Mouse (Mus musculus) brain, embryonic 14.5 days (tissue): Measurements from ENCODE around the gene Tada2b. TPM values are rescaled to one million over a fixed set of nuclear protein-coding genes. Genes with fewer than 3 reads are reported as not detected.

Experiments
- DNase-seq: peaks from one replicate; pipeline ENCODE4 v3.0.0-alpha.2; 2011; ENCODE audit warnings: low read depth
- CTCF ChIP-seq: fragments of 200-500 bp; IDR thresholded peaks from 2 replicates; pipeline ENCODE4 v1.5.1; 2012; ENCODE audit warnings: inconsistent platforms, mild to moderate bottlenecking, moderate library complexity, borderline replicate concordance; ENCODE audit not compliant: insufficient read depth, insufficient read length; ENCODE audit errors: extremely low read depth
- POLR2A ChIP-seq: fragments of 200-500 bp; IDR thresholded peaks from 2 replicates; pipeline ENCODE4 v1.6.1; 2012; ENCODE audit warnings: mild to moderate bottlenecking, inconsistent platforms, borderline replicate concordance; ENCODE audit not compliant: poor library complexity, insufficient read depth, insufficient read length, severe bottlenecking; ENCODE audit errors: extremely low read depth
- polyA plus RNA-seq: library from polyadenylated mRNA; depleted of rRNA; stranded (reverse); fragments of >200 nt; gene quantifications from 2 replicates; pipeline ENCODE4 v1.2.3, GENCODE M21; 2012

Gene Tada2b
- polyA plus RNA-seq, 1 experiment, result 19.8 TPM

- no peak for DNase-seq
- no peak for TF ChIP-seq POLR2A
- TF ChIP-seq CTCF, result no peak
Measured at GRCm38 (mm10) chr5:36508351-36508750, 24.3 kb upstream of the Tada2b start.

- DNase-seq, result no peak
- no peak for TF ChIP-seq CTCF
- TF ChIP-seq POLR2A, result no peak
Measured at GRCm38 (mm10) chr5:36505643-36506042, 21.6 kb upstream of the Tada2b start.

GRCm38 (mm10) chr5:36505235-36505634, 21.1 kb upstream of the Tada2b start:
- DNase-seq, result no peak
- TF ChIP-seq POLR2A (no peak), CTCF (no peak)

GRCm38 (mm10) chr5:36494709-36495108, 10.6 kb upstream of the Tada2b start:
- TF ChIP-seq CTCF, result no peak
- no peak for TF ChIP-seq POLR2A
- DNase-seq, result no peak

- TF ChIP-seq POLR2A, result no peak
- no peak for TF ChIP-seq CTCF
- DNase-seq, result no peak
Measured at GRCm38 (mm10) chr5:36493919-36494318, 9.8 kb upstream of the Tada2b start.

GRCm38 (mm10) chr5:36489225-36489624, 5.1 kb upstream of the Tada2b start:
- DNase-seq, result peak; percentile 54
- TF ChIP-seq CTCF (peak; percentile 65; the same call in 1 of the 2 replicates), POLR2A (no peak)

GRCm38 (mm10) chr5:36485306-36485705, 1.2 kb upstream of the Tada2b start:
- DNase-seq, result no peak
- TF ChIP-seq CTCF, result no peak
- no peak for TF ChIP-seq POLR2A

- peak; percentile 64 for DNase-seq
- TF ChIP-seq CTCF, result no peak
- no peak for TF ChIP-seq POLR2A
Measured at GRCm38 (mm10) chr5:36483203-36484101, 633 bp downstream of the Tada2b start.

- TF ChIP-seq POLR2A, result no peak
- peak; percentile 7; the same call in 1 of the 2 replicates for TF ChIP-seq CTCF
- no peak for DNase-seq
Measured at GRCm38 (mm10) chr5:36481114-36481513, 3.0 kb downstream of the Tada2b start.

GRCm38 (mm10) chr5:36480398-36480797, 3.7 kb downstream of the Tada2b start:
- no peak for TF ChIP-seq POLR2A
- no peak for TF ChIP-seq CTCF
- no peak for DNase-seq

GRCm38 (mm10) chr5:36479735-36480134, 4.3 kb downstream of the Tada2b start:
- TF ChIP-seq CTCF, result no peak
- TF ChIP-seq POLR2A, result no peak

More at GRCm38 (mm10) chr5:36479735-36480134, 4.3 kb downstream of the Tada2b start:
- no peak for DNase-seq
